Mouse (Mus musculus) ovary, postnatal 10 days (tissue): ENCODE data around the gene Cabp2.
"Not testable (repeated sequence)": the region's sequence is repeated elsewhere in the genome, so short reads cannot be mapped to it uniquely, and the experiment has no call there.

Source experiments
- DNase-seq: peaks from one replicate; pipeline ENCODE4 v3.0.0; 2022; ENCODE audit warnings: low spot score

Cabp2 gene

DNA sequence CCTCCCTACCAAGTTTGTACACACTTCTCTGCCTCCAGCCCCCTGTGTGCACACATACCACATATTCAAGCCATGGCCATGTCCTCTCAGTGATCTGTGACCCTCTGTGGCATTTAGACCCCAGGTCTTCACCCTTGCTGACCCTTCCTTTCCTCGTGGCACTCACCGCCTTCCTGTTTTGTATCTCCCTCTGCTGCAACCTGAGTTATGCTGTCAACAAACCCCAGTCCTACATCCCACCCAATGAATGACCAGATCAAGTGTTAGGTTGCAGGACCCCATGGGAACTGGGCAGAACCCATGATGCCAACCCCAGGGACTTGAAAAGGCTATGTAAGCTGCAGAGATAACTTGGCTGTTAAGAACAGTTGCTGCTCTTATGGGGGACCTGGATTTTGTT lies 20.7 kb downstream of the Cabp2 start:
- DNase-seq: no peak

DNA sequence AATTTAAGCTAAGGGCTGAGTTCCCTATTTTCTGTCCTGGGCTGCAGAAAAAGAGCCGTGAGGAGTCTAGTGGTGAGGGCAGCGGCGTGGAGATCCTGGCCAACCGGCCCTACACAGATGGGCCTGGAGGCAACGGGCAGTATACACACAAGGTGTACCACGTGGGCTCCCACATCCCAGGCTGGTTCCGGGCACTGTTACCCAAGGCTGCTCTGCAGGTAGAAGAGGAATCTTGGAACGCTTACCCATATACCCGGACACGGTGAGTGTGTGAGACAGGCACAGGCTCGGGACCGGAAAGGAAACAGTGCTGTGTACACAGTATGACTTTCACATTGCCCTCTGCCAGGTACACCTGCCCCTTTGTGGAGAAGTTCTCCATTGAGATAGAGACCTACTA lies 21.2 kb downstream of the Cabp2 start:
- DNase-seq: no peak

DNA sequence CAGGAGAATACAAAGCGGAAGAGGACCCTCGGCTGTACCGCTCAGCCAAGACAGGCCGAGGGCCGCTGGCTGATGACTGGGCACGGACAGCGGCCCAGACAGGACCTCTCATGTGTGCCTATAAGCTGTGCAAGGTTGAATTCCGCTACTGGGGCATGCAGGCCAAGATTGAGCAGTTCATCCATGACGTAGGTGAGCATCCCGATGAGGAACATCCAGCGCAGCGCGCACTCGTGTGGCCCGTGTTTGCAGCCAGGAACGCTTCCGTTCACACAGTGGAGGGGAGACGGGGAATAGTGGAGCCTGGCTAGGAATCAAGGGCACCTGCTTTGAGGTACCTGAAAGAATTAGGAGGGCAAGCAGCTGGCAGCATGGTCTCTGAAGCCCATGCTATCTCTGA lies 21.9 kb downstream of the Cabp2 start:
- DNase-seq: no peak

DNA sequence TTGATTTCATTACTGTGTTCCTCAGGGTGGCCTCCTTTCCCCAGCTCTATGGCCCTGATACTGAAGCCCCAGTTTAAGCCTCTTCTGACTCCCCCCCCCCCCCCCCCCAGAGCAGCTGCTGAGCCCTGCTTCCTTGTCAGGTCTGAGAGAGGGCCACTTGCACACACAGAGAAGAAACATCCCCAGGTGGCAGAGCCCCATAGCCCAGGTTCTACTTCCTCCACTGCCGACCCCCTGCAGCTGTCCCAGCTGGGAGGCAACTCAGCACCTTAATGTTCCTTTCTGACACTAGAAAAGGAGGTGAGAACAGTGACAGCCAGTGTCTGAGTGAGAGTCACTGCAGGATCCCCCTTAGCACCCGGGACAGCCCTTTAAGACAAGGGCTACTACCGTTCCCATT lies 22.4 kb downstream of the Cabp2 start:
- no peak for DNase-seq

DNA sequence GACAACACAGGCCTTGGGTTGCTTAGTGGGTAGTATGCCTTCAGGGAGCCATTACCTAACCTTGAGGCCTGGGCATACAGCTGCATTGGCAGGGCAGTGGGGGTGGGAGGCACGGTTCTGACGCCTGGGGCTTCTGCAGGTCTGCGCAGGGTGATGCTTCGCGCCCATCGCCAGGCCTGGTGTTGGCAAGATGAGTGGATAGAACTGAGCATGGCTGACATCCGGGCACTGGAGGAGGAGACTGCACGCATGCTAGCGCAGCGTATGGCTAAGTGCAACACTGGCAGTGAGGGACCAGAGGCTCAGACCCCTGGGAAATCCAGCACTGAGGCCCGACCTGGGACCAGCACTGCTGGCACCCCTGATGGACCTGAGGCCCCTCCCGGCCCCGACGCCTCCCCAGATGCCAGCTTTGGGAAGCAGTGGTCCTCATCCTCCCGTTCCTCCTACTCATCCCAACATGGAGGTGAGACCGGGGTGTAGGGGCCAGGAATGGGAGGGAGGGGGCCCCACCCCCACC lies 23.4 kb downstream of the Cabp2 start:
- DNase-seq: no peak

DNA sequence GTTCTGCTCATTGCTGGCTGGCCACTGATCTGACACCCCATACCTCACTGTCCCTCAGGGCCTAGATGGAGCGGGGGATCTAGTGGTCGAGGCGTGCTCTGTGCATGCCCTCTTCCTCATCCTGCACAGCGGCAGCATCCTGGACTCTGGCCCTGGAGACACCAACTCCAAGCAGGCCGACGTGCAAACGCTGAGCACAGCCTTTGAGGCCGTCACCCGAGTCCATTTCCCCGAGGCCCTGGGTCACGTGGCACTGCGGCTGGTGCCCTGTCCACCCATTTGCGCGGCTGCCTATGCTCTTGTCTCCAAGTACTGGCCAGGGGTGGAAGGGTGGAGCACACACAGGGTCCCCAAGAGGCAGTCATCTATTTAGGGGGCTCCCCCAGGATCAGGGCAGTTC lies 25.3 kb downstream of the Cabp2 start:
- DNase-seq: no peak

DNA sequence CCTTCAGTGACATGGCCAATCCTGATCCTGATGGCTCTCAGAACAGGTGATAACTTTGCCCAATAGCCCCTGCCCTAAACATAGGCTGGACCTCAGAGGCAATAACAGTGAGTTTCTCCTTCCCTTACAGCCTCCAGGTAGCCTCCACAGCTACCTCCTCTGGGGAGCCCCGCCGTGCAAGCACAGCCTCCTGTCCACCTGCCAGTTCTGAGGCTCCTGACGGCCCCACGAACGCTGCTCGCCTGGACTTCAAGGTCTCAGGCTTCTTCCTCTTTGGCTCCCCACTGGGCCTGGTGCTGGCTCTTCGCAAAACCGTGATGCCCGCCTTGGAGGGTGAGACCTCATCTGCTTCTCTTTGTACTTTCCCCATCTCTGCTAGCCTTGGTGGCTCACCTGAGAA lies 27.2 kb downstream of the Cabp2 start:
- no peak for DNase-seq

DNA sequence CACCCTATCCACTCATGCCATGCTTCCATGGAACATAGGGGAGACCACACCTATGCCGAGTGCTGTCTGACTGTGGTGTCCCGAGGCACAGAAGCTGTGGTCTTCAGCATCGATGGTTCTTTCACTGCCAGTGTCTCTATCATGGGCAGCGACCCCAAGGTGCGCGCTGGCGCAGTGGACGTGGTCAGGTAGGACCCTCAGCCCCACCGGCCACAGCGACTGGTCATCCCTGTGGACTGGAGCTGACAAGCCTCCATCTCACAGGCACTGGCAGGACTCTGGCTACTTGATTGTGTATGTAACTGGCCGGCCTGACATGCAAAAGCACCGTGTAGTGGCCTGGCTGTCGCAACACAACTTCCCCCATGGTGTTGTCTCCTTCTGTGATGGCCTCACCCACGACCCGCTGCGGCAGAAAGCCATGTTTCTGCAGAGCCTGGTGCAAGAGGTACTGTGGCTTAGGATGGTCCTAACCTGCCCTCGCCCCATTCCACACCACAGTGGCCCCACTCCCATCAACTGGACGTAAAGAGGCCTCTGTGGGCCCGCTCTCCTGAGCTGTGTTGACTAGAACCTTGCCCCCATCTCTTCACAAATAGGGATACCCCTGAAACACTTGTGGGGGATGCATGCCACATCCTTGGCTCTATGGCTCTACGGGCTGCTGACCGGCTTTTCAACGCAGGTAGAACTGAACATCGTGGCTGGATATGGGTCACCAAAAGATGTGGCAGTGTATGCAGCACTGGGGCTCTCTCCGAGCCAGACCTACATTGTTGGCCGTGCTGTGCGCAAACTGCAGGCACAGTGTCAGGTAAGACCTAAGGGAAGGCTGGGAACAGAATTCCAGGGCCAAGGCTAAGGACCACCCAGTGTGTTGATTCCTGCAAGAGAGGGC lies 30.9 kb downstream of the Cabp2 start:
- DNase-seq: no peak

DNA sequence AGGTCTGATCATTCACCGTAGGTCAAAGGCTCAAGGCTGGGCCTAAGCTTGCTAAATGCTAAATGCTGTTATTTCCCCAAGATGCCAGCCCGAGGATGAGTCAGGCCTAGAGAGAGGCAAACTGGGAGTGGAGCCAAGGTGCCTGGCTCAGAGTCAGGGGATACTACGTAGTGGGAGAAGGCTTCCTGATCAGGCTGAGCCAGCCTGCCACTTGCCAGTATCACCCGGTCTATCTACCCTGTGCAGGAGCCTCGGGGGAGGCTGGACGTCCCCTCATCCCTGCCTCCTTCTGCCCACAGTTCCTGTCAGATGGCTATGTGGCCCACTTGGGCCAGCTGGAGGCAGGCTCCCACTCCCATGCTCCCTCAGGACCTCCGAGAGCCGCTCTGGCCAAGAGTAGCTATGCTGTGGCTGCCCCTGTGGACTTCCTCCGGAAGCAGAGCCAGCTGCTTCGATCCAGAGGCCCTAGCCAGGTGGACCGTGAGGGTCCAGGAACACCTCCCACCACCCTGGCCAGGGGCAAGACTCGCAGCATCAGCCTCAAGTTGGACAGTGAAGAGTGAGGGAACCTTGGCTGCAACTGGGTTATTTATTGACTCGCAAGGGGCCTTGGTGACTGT lies 31.9 kb downstream of the Cabp2 start:
- DNase-seq: peak; percentile 55

DNA sequence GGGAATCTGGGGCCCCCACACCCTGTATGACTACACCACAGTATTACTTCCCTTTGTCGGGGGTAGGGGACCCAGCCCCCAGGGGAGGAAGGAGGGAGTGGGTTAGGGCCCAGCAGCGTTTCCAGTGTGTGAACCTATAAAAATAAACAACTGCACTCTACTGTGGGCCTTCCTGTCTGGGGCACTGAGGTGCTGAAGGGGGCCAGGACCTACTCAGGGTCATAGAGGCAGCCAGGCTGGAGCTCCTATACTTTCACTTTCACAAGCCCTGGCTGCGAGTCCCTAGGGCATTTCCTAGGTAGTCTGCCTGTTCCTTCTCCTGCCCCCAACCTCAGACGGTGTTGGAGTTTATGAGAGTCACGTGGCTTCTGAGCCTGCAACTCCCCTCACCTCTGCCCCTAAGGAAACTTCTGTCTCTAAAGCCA lies 32.4 kb downstream of the Cabp2 start:
- DNase-seq: no peak

DNA sequence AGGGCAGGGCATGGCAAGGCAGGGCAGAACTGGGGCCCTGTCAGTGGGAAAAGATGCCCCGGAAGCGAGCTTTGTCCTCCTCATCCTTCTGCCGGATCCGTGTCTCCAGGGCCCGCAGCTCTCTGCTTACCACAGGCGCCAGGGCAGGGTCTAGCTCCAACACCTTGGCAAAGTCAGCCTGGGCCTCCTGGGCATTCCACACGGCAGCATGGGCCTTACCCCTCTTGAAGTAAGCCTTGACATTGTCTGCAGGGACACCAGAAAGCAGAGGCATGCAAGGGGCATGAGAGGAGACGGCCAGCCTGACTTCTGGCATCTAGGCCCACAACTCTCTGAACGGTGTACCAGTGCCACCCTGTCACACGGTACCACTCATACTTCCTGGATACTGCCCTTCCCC lies 33.2 kb downstream of the Cabp2 start:
- DNase-seq: no peak

DNA sequence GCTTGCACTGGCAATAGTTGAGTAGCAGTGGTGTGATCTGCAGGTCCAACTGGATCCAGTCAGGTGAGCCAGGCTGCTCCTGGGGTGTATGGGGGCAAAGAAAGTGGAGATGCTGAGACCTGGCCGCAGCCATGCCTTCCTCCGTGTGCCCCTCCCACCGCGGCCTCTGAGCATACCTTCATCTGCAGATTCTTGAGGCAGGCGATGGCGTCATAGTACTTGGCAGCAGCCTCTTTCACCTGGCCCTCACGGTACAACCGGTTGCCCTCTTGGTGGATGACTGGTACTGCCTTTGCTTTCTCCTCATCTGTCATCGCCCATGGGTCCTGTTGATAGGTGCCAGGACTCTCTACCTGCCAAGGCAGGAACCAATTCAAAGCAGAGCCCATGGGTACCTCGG lies 33.8 kb downstream of the Cabp2 start:
- DNase-seq: no peak

DNA sequence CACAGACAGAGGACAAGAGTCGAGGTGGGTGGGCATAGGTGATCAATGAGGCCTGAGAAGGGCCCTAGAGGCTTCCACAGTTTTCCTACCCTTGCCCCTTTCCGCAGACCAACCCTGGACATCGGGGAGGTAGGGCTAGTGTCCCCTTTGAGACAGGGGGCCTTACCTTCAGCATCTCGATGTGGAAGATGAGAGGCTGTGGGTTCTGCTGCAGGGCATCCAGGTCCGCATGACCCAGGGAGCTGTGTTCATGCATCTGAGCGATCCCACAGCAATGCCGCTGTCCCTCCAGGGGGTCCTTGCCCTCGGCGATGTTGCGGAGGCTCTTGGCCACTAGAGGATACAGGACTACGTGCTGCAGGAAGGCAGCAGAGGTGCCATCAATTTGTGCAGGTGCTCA lies 34.4 kb downstream of the Cabp2 start:
- DNase-seq: no peak

DNA sequence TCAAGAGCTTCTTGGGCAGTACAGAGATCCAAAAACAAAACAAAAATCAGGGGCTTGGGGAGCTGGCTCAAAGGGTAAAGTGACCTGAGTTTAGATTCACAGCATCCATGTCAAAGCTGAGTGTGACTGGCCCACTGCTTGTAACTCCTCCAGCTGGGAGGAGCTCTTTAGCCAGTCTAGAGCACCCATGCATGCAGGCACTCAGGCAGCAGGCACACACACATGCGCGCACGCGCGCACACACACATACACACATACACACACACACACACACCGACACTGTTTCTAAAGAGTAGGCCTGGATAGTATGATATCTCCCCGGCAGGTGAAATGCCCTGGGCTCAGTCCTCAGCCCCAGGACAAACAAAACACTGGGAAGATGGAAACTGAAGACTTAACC lies 35.6 kb downstream of the Cabp2 start:
- no peak for DNase-seq

DNA sequence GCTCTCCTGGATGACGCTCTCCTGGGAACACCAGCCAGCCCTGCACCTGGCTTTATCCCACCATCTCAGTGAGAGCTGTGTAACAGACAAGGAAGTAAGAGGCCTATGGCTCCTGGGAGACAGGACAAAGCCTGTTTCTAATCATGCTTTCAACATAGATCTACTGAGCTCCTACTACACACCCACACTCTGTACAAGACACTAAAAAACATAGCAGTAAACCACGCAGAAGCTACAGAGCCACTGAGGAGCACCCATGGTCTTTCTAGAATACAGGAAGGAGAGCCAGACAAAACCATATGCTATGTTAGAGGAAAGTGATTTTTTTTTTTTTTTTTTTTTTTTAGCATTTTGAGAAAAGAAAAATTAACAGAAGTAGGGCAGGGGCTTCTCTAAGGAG lies 37.0 kb downstream of the Cabp2 start:
- no peak for DNase-seq

DNA sequence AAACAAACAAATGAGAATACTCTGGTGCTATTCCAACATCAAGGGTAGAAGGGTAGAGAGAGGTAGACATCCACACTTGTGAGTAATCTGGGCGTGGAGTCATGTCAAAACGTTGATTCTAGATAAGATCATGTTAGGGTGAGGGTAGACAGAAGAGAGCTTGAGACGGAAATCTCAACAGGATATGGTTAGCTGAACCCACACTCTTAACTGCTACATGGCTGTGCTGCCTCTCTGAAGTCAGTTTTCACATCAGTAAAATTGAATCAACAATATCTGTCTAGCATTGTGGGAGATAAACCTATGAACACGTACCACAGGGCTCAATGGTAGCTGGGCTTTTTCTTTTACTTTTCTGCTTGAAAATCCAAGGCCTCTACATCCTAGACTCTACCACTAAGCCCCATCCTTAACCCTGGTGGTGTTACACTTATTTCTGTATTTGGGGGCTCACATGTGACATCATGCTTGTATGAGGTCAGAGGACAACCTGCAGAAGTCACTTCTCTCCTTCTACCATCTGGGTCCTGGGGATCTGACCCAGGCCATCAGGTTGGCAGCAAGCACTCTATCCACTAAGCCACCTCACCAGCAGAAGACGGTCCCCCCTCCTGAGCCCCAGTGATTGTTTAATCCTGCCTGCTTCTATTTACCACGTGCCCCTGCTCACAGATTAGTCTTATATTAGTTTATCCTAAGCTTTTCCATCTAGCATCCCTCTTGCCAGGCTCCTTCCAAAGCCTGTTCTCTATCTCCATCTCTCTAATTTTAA lies 38.5 kb downstream of the Cabp2 start:
- DNase-seq: no peak

DNA sequence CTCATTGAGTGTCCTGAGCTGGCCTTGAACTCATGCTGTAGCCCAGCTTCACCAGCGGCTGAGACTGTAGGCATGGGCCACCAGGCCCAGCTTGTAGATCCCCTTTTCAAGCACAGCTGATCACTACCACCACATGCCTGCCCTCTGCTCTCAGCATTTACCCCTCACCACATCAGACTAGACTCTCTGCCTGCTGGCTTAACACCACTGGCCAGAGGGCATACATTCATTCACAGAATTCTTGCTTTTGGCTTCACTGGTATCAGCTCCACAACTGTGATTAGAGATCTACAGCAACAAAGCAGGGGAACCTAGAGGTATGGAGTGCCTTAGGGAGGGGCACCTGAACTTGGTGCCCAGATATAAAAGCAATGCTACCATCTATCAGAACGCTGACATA lies 39.1 kb downstream of the Cabp2 start:
- DNase-seq: no peak

DNA sequence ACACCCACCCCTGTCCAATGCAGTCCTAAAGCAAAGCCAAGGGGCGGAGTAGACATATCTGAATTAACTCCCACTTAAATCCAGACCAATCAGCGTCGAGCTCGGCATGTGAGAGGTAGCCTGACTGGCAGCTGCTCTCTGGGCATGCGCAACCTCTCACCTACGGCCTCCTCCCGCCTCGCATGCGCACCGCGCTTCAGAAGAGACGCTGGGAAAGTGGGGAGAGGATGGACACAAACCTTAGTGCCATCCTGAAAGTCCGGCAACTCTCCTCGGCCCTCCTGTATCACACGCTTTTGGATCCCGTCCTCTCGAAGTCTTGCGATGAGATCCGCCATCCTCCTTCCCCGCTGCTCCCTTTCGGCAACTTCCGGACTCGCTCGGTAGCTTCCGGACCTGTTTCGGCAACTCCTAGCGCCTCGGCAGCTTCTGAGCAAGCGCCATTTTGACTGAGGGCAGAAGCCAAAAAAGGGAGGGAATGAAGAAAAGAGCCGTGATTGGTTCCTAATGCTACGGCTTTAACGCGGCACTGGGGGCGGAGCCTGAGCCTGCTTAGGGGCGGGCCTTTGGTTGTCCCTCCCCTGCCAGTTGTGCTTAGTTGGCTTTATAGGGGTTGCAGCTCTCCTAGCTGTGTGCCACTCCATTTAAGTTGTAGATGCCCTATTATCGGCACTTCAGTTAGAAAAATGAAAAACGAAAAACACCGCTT lies 39.9 kb downstream of the Cabp2 start:
- DNase-seq: peak; percentile 95

DNA sequence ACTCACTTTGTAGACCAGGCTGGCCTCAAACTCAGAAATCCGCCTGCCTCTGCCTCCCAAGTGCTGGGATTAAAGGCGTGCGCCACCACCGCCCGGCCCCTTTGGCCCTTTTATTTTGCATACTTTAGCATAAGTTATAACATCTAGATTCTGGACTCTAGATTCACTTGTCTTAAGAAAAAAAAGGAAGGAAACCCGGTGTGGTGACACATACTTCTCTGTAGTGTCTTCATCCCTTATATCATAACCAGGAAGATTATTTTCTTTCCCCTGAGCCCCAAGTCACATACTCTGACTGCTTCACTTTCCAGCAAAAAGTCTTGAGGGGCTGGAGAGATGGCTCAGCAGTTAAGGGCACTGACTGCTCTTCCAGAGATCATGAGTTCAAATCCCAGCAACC lies 40.5 kb downstream of the Cabp2 start:
- not testable (repeated sequence) for DNase-seq

DNA sequence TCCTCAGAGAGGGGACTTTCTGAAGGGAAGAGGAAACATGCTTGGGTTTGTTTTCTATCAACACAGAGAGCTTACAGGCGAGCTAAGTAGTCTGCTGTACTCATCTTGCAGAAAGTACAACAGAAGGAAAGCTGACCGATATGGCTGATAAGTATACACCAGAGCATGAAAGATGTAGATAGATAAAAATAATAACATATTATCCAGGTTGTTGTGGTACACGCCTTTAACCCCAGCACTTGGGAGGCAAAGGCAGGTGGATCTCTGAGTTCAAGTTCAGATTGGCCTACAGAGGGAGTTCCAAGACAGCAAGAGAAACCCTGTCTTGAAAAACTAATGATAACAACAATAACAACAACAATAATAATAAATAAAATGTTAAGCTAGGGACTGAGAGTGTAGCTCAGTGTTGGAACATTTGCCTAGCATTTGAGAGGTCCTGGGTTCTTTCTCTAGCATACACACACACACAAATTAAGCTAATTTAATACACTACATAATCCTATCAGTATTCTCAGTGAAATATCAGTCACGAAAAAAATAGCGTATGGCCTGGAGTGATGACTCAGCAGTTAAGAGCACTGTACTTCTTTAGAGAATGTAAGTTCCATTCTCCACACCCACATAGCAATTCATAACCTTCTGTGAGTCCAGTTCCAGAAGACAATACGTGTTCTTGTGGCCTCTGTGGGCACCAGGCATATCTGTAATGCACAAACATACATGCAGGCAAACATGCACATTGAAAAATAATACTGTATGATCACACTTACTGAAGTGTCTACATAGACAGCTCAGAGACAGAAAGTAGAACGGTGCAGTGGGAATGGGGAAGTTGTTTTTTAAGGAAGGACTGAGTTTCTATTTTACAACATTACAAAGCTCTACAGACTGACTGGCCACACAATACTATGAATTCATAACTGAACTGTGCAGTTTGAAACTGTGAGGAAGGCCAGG lies 41.3 kb downstream of the Cabp2 start:
- DNase-seq: no peak

DNA sequence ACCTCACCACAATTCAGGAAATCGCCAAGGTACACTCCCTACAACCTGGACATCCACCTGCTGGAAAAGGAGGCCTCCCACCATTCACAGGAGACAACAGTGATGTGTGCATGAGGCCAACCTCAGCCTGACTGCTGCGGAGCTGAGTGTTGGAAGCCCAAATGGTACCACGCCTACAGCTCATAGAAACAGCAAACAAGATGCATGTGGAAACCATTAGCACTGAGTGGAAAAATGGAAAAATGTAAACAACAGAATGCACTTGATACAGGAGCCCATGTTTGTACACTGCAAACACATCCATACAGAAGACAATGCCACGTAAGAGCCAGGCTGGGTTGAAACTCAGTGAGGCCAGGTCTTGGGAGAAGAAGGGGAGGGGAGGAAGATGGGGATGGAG lies 43.1 kb downstream of the Cabp2 start:
- DNase-seq: no peak
